Mouse (Mus musculus): ENCODE measurements around the gene Islr. TPM values are rescaled to one million over a fixed set of nuclear protein-coding genes. Genes with fewer than 3 reads are reported as not detected.

Islr gene
- polyA plus RNA-seq, 1 experiment from 2014 or later = 83.4 TPM

- no peaks in the 10 kb centered on the region for H3K36me3 ChIP-seq
- no peaks in the 10 kb centered on the region for H3K27me3 ChIP-seq (replicated peaks)
- H3K4me3 ChIP-seq (replicated peaks) = peak overlapping the region; percentile 37
- peaks cover 50% of the 10 kb centered on the region for H3K4me1 ChIP-seq (replicated peaks)
- H3K9me3 ChIP-seq = no peaks in the 10 kb centered on the region
- 83% methylated on average over 22 of the region's 22 CpGs for WGBS
- H3K4me2 ChIP-seq (replicated peaks) = peak overlapping the region; percentile 65
- peak overlapping the region; percentile 96 for H3K27ac ChIP-seq
- H3K9ac ChIP-seq = peak overlapping the region; percentile 49; the same call in 1 of the 2 replicates
- no peak for ATAC-seq
Observed at GRCm38 (mm10) chr9:58156819-58157560, 47.1 kb downstream of the Islr start.

GRCm38 (mm10) chr9:58155366-58155765 lies 48.7 kb downstream of the Islr start:
- H3K4me3 ChIP-seq (replicated peaks) = no peak overlapping the region
- H3K27ac ChIP-seq = peak overlapping the region; percentile 38
- WGBS = 21% methylated on average over 3 of the region's 3 CpGs
- H3K4me2 ChIP-seq (replicated peaks) = peak overlapping the region; percentile 31
- ATAC-seq = peak; percentile 47; the same call in 1 of the 2 replicates
- peaks cover 49% of the 10 kb centered on the region for H3K4me1 ChIP-seq (replicated peaks)
- no peaks in the 10 kb centered on the region for H3K27me3 ChIP-seq (replicated peaks)
- no peaks in the 10 kb centered on the region for H3K9me3 ChIP-seq
- no peaks in the 10 kb centered on the region for H3K36me3 ChIP-seq
- H3K9ac ChIP-seq = no peak overlapping the region

GRCm38 (mm10) chr9:58153095-58153494 lies 51.0 kb downstream of the Islr start:
- no peak overlapping the region for H3K4me3 ChIP-seq (replicated peaks)
- H3K4me2 ChIP-seq (replicated peaks) = no peak overlapping the region
- peaks cover 40% of the 10 kb centered on the region for H3K4me1 ChIP-seq (replicated peaks)
- no peaks in the 10 kb centered on the region for H3K9me3 ChIP-seq
- WGBS = 78% methylated on average over 3 of the region's 3 CpGs
- no peaks in the 10 kb centered on the region for H3K36me3 ChIP-seq
- ATAC-seq = no peak
- H3K27me3 ChIP-seq (replicated peaks) = no peaks in the 10 kb centered on the region
- H3K9ac ChIP-seq = no peak overlapping the region
- peak overlapping the region; percentile 34; the same call in 1 of the 2 replicates for H3K27ac ChIP-seq

GRCm38 (mm10) chr9:58150733-58151361 lies 53.3 kb downstream of the Islr start:
- no peaks in the 10 kb centered on the region for H3K9me3 ChIP-seq
- H3K9ac ChIP-seq = no peak overlapping the region
- 74% methylated on average over 4 of the region's 4 CpGs for WGBS
- no peak overlapping the region for H3K4me3 ChIP-seq (replicated peaks)
- peaks cover 22% of the 10 kb centered on the region; the same call in 1 of the 2 replicates for H3K4me1 ChIP-seq (replicated peaks)
- no peaks in the 10 kb centered on the region for H3K27me3 ChIP-seq (replicated peaks)
- no peaks in the 10 kb centered on the region for H3K36me3 ChIP-seq
- no peak for ATAC-seq
- no peak overlapping the region for H3K27ac ChIP-seq
- H3K4me2 ChIP-seq (replicated peaks) = no peak overlapping the region

GRCm38 (mm10) chr9:58148806-58149205 lies 55.3 kb downstream of the Islr start:
- Histone ChIP-seq H3K4me1 (replicated peaks) (peaks cover 11% of the 10 kb centered on the region), H3K4me2 (replicated peaks) (no peak overlapping the region), H3K27ac (no peak overlapping the region), H3K36me3 (no peaks in the 10 kb centered on the region), H3K9me3 (no peaks in the 10 kb centered on the region), H3K9ac (no peak overlapping the region), H3K27me3 (replicated peaks) (no peaks in the 10 kb centered on the region), H3K4me3 (replicated peaks) (no peak overlapping the region)
- no peak for ATAC-seq
- 69% methylated on average over 2 of the region's 2 CpGs for WGBS

- WGBS = 72% methylated on average over 5 of the region's 5 CpGs
Observed at GRCm38 (mm10) chr9:58145417-58145816, 58.7 kb downstream of the Islr start.

GRCm38 (mm10) chr9:58144664-58145063 lies 59.4 kb downstream of the Islr start:
- H3K36me3 ChIP-seq = no peaks in the 10 kb centered on the region
- H3K27me3 ChIP-seq (replicated peaks) = no peaks in the 10 kb centered on the region
- no peak overlapping the region for H3K9ac ChIP-seq
- H3K4me3 ChIP-seq (replicated peaks) = no peak overlapping the region
- H3K4me1 ChIP-seq (replicated peaks) = peaks cover 15% of the 10 kb centered on the region
- ATAC-seq = no peak
- no peak overlapping the region for H3K27ac ChIP-seq
- 61% methylated on average over 1 of the region's 1 CpGs for WGBS
- H3K4me2 ChIP-seq (replicated peaks) = no peak overlapping the region
- no peaks in the 10 kb centered on the region for H3K9me3 ChIP-seq

More at GRCm38 (mm10) chr9:58145417-58145816, 58.7 kb downstream of the Islr start:
- Histone ChIP-seq H3K4me2 (replicated peaks) (no peak overlapping the region), H3K4me1 (replicated peaks) (peaks cover 8% of the 10 kb centered on the region), H3K27me3 (replicated peaks) (no peaks in the 10 kb centered on the region), H3K9me3 (no peaks in the 10 kb centered on the region), H3K27ac (no peak overlapping the region), H3K36me3 (no peaks in the 10 kb centered on the region), H3K4me3 (replicated peaks) (no peak overlapping the region), H3K9ac (no peak overlapping the region)
- ATAC-seq = no peak

- H3K4me2 ChIP-seq (replicated peaks) = no peak overlapping the region
- no peak overlapping the region for H3K27ac ChIP-seq
- 0 out of 2 replicates have a peak, but pooled peaks have one; percentile 25 for ATAC-seq
- no peaks in the 10 kb centered on the region for H3K36me3 ChIP-seq
- no peaks in the 10 kb centered on the region for H3K27me3 ChIP-seq (replicated peaks)
- H3K9ac ChIP-seq = no peak overlapping the region
- no peaks in the 10 kb centered on the region for H3K9me3 ChIP-seq
- 31% methylated on average over 7 of the region's 7 CpGs for WGBS
- H3K4me1 ChIP-seq (replicated peaks) = peaks cover 17% of the 10 kb centered on the region
- no peak overlapping the region for H3K4me3 ChIP-seq (replicated peaks)
Observed at GRCm38 (mm10) chr9:58143419-58143818, 60.7 kb downstream of the Islr start.

- H3K9ac ChIP-seq = no peak overlapping the region
- H3K27me3 ChIP-seq (replicated peaks) = no peaks in the 10 kb centered on the region
- no peaks in the 10 kb centered on the region for H3K9me3 ChIP-seq
- peaks cover 28% of the 10 kb centered on the region for H3K4me1 ChIP-seq (replicated peaks)
- no peak overlapping the region for H3K4me2 ChIP-seq (replicated peaks)
- ATAC-seq = peak; percentile 50; the same call in 1 of the 2 replicates
- H3K27ac ChIP-seq = no peak overlapping the region
- WGBS = 23% methylated on average over 6 of the region's 6 CpGs
- H3K4me3 ChIP-seq (replicated peaks) = no peak overlapping the region
- no peaks in the 10 kb centered on the region for H3K36me3 ChIP-seq
Observed at GRCm38 (mm10) chr9:58139947-58140346, 64.2 kb downstream of the Islr start.

- Histone ChIP-seq H3K4me2 (replicated peaks) (0 out of 2 replicates have a peak overlapping the region, but pooled peaks have one; percentile 5), H3K9ac (no peak overlapping the region), H3K9me3 (no peaks in the 10 kb centered on the region), H3K27ac (no peak overlapping the region), H3K4me3 (replicated peaks) (no peak overlapping the region), H3K36me3 (no peaks in the 10 kb centered on the region), H3K4me1 (replicated peaks) (peaks cover 45% of the 10 kb centered on the region), H3K27me3 (replicated peaks) (no peaks in the 10 kb centered on the region)
- ATAC-seq = no peak
- 24% methylated on average over 2 of the region's 2 CpGs for WGBS
Observed at GRCm38 (mm10) chr9:58135921-58136321, 68.2 kb downstream of the Islr start.

GRCm38 (mm10) chr9:58134906-58135305 lies 69.2 kb downstream of the Islr start:
- Histone ChIP-seq H3K9me3 (no peaks in the 10 kb centered on the region), H3K4me1 (replicated peaks) (peaks cover 38% of the 10 kb centered on the region), H3K27me3 (replicated peaks) (no peaks in the 10 kb centered on the region), H3K27ac (0 out of 2 replicates have a peak overlapping the region, but pooled peaks have one; percentile 38), H3K36me3 (no peaks in the 10 kb centered on the region), H3K4me2 (replicated peaks) (no peak overlapping the region; the same call in 1 of the 2 replicates), H3K9ac (no peak overlapping the region), H3K4me3 (replicated peaks) (no peak overlapping the region)
- no peak for ATAC-seq
- WGBS = 36% methylated on average over 7 of the region's 7 CpGs

Data from intestine, embryonic 15.5 days (tissue).